Mouse (Mus musculus): ENCODE data around the gene Kat8. TPM values are rescaled to one million over a fixed set of nuclear protein-coding genes. Genes with fewer than 3 reads are reported as not detected.

The Kat8 gene
- polyA plus RNA-seq, 1 experiment: 0.44 TPM

DNA sequence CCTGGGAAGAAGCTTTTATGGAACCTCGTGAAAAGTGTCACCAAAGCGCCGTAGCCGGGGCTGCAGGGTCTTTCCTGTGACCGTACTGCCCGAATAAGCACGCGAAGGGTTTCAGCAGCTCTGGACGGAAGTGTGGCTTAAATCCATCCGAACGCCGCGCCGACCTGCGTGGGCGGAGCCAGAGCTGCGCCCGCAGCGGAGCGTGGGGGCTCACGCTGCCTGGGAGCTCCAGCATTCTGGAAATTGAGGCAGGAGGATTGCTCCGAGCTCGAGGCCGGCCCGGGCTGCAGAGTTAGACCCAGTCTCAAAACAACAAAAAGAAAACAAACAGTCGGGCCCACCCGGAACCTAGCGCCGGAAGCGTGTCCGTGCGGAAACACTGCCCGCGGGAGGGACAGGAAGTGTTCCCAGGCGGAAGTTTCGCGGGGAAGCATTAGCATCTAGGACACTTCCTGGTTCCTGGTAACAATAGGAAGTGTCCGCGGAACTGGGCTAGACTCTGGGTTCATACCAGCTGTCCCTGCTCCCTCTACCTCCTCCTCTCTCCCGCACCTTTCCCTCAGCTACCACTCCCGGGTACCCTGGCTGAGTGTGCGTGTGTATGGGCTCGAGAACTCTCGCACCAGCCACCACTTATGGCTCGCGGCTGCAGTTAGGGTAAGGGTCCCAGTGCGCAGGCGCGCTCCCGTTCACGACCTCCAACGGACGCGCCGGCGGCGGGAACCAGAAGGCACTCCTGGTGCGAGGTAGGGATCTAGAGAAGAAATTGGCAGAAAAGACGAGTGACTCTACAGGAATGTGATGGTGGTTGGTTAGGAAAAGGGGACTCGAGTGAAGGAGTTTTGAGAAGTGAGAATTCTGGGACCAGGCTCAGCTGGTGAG, 35.6 kb upstream of the Kat8 start, which contains the start of gene Zfp668:
TSS of gene Zfp668 (minus strand) at position 362 of the 882 bp plus-strand sequence.
- peaks cover 43% of the 10 kb centered on the region for H3K4me1 ChIP-seq (ENCODE audit: control insufficient read depth)
- H3K4me3 ChIP-seq (replicated peaks): peak within 1 kb of the TSS; percentile 99
- peaks cover 4% of the 10 kb centered on the region; the same call in 1 of the 2 replicates for H3K27me3 ChIP-seq (ENCODE audit: control insufficient read depth)
- peaks cover 42% of the 10 kb centered on the region for H3K9me3 ChIP-seq (ENCODE audit: control insufficient read depth, low read length)
- TF ChIP-seq GATA1 (IDR thresholded peaks at IDR 0.05; ENCODE audit: low read length) (no peak), TAL1 (IDR thresholded peaks at IDR 0.05; ENCODE audit: low read length) (no peak)
- H3K36me3 ChIP-seq (ENCODE audit: control insufficient read depth): peaks cover 70% of the 10 kb centered on the region

DNA sequence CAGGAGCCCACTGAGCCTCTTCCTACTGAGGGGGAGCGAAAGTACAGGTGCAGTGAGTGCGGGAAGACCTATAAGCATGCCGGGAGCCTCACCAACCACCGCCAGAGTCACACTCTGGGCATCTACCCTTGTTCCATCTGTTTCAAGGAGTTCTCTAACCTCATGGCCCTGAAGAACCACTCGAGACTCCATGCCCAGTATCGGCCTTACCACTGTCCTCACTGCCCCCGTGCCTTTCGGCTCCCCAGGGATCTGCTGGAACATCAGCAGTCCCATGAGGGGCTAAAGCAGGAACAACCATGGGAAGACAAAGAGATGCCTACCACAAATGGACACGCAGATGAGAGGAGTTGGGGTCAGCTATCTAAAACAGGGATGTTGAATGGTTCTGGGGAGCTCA, 33.0 kb upstream of the Kat8 start:
- peaks cover 37% of the 10 kb centered on the region for H3K4me1 ChIP-seq (ENCODE audit: control insufficient read depth)

GRCm38 (mm10) chr7:127880431-127880830, 31.9 kb upstream of the Kat8 start:
- H3K36me3 ChIP-seq (ENCODE audit: control insufficient read depth): peaks cover 80% of the 10 kb centered on the region
- peaks cover 64% of the 10 kb centered on the region for H3K9me3 ChIP-seq (ENCODE audit: control insufficient read depth, low read length)

More for the DNA sequence above, 33.0 kb upstream of the Kat8 start:
- peaks cover 4% of the 10 kb centered on the region; the same call in 1 of the 2 replicates for H3K27me3 ChIP-seq (ENCODE audit: control insufficient read depth)
- TF ChIP-seq TAL1 (IDR thresholded peaks at IDR 0.05; ENCODE audit: low read length) (no peak), GATA1 (IDR thresholded peaks at IDR 0.05; ENCODE audit: low read length) (no peak)
- H3K9me3 ChIP-seq (ENCODE audit: control insufficient read depth, low read length): peaks cover 64% of the 10 kb centered on the region
- H3K36me3 ChIP-seq (ENCODE audit: control insufficient read depth): peaks cover 73% of the 10 kb centered on the region
- H3K4me3 ChIP-seq (replicated peaks): no peak overlapping the region

DNA sequence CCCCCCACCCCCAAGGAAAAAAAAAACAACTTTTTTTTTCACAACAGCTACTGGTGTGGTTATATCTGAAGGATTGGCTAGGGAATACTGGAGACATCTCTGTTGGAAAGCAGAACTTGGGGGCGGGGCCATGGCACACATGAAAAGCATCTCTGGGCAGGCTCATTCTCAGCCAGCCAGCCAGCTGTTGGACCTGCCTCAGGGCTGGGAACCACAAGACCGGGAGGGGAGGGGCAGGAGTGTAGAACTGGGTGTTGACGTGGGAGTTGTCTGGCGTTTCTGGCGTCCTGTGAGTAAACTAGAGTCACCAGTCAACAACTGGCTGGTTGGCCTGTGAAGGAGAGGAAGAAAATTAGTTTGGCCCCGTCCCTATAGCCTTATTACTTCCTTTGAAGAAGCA, 26.4 kb upstream of the Kat8 start:
- peaks cover 29% of the 10 kb centered on the region for H3K9me3 ChIP-seq (ENCODE audit: control insufficient read depth, low read length)
- no peak overlapping the region for H3K4me3 ChIP-seq (replicated peaks)
- H3K36me3 ChIP-seq (ENCODE audit: control insufficient read depth): peaks cover 98% of the 10 kb centered on the region
- no peaks in the 10 kb centered on the region; the same call in 1 of the 2 replicates for H3K27me3 ChIP-seq (ENCODE audit: control insufficient read depth)
- peaks cover 34% of the 10 kb centered on the region for H3K4me1 ChIP-seq (ENCODE audit: control insufficient read depth)
- TF ChIP-seq TAL1 (IDR thresholded peaks at IDR 0.05; ENCODE audit: low read length): no peak
- TF ChIP-seq GATA1 (IDR thresholded peaks at IDR 0.05; ENCODE audit: low read length): no peak

More at GRCm38 (mm10) chr7:127880431-127880830, 31.9 kb upstream of the Kat8 start:
- H3K27me3 ChIP-seq (ENCODE audit: control insufficient read depth): peaks cover 4% of the 10 kb centered on the region; the same call in 1 of the 2 replicates
- TF ChIP-seq TAL1 (IDR thresholded peaks at IDR 0.05; ENCODE audit: low read length) (no peak), GATA1 (IDR thresholded peaks at IDR 0.05; ENCODE audit: low read length) (no peak)
- peaks cover 33% of the 10 kb centered on the region for H3K4me1 ChIP-seq (ENCODE audit: control insufficient read depth)
- no peak overlapping the region for H3K4me3 ChIP-seq (replicated peaks)

GRCm38 (mm10) chr7:127886551-127886950, 25.8 kb upstream of the Kat8 start:
- no peak overlapping the region for H3K4me3 ChIP-seq (replicated peaks)
- no peaks in the 10 kb centered on the region; the same call in 1 of the 2 replicates for H3K27me3 ChIP-seq (ENCODE audit: control insufficient read depth)
- peaks cover 34% of the 10 kb centered on the region for H3K4me1 ChIP-seq (ENCODE audit: control insufficient read depth)

DNA sequence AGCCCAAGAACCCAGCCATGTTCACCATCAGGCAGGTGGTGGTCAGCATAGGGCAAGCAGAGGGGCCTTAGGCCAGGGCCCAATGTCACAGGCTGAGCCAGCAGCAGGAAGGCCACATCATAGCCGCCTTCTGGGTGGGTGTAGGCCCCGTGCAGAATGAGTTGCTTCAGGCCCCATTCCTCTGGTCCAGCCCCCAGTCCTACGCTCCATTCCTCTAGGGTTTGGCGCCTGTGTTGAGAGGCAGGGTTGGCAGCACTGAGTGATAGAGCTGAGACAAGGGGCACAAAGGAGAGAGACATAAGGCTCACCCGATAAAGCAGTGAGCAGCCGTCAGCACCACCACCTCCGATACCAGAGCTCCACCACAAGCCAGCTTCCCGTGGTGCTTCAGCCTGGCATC, 25.1 kb upstream of the Kat8 start:
- TF ChIP-seq GATA1 (IDR thresholded peaks at IDR 0.05; ENCODE audit: low read length): no peak
- no peak for TF ChIP-seq TAL1 (IDR thresholded peaks at IDR 0.05; ENCODE audit: low read length)
- Histone ChIP-seq H3K27me3 (ENCODE audit: control insufficient read depth) (no peaks in the 10 kb centered on the region; the same call in 1 of the 2 replicates), H3K36me3 (ENCODE audit: control insufficient read depth) (peaks cover 94% of the 10 kb centered on the region), H3K4me1 (ENCODE audit: control insufficient read depth) (peaks cover 34% of the 10 kb centered on the region), H3K9me3 (ENCODE audit: control insufficient read depth, low read length) (peaks cover 17% of the 10 kb centered on the region), H3K4me3 (replicated peaks) (no peak overlapping the region)

More at GRCm38 (mm10) chr7:127886551-127886950, 25.8 kb upstream of the Kat8 start:
- peaks cover 23% of the 10 kb centered on the region for H3K9me3 ChIP-seq (ENCODE audit: control insufficient read depth, low read length)
- peaks cover 96% of the 10 kb centered on the region for H3K36me3 ChIP-seq (ENCODE audit: control insufficient read depth)
- TF ChIP-seq TAL1 (IDR thresholded peaks at IDR 0.05; ENCODE audit: low read length) (no peak), GATA1 (IDR thresholded peaks at IDR 0.05; ENCODE audit: low read length) (no peak)

DNA sequence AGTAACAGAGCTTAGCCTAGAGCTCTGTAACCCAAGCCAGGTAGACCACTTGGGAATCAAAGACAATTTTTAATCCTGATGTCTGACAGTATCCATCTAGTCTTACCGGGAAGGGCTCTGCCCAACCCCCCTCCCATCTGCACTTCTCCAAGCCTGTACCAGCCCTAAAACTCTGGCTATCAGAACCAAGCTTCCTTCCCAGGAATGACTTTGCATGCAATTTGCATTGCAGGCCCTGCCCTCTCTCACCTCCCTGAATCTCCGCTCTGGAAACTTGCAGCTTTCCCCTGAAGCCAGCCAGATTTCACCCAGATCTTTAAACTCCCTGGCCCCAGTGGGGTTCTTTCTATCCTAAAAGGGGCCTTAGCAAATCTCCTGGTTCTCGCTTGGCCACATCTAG, 24.5 kb upstream of the Kat8 start:
- H3K4me1 ChIP-seq (ENCODE audit: control insufficient read depth): peaks cover 32% of the 10 kb centered on the region
- H3K4me3 ChIP-seq (replicated peaks): no peak overlapping the region
- H3K9me3 ChIP-seq (ENCODE audit: control insufficient read depth, low read length): peaks cover 11% of the 10 kb centered on the region
- no peak for TF ChIP-seq TAL1 (IDR thresholded peaks at IDR 0.05; ENCODE audit: low read length)
- TF ChIP-seq GATA1 (IDR thresholded peaks at IDR 0.05; ENCODE audit: low read length): no peak
- H3K27me3 ChIP-seq (ENCODE audit: control insufficient read depth): no peaks in the 10 kb centered on the region
- peaks cover 94% of the 10 kb centered on the region for H3K36me3 ChIP-seq (ENCODE audit: control insufficient read depth)

- peaks cover under 1% of the 10 kb centered on the region; the same call in 1 of the 2 replicates for H3K9me3 ChIP-seq (ENCODE audit: control insufficient read depth, low read length)
- no peak overlapping the region for H3K4me3 ChIP-seq (replicated peaks)
- no peaks in the 10 kb centered on the region for H3K27me3 ChIP-seq (ENCODE audit: control insufficient read depth)
- no peak for TF ChIP-seq TAL1 (IDR thresholded peaks at IDR 0.05; ENCODE audit: low read length)
- no peak for TF ChIP-seq GATA1 (IDR thresholded peaks at IDR 0.05; ENCODE audit: low read length)
- peaks cover 90% of the 10 kb centered on the region for H3K36me3 ChIP-seq (ENCODE audit: control insufficient read depth)
- H3K4me1 ChIP-seq (ENCODE audit: control insufficient read depth): peaks cover 25% of the 10 kb centered on the region
Observed at GRCm38 (mm10) chr7:127888821-127889220, 23.5 kb upstream of the Kat8 start.

- no peaks in the 10 kb centered on the region for H3K9me3 ChIP-seq (ENCODE audit: control insufficient read depth, low read length)
- TF ChIP-seq GATA1 (IDR thresholded peaks at IDR 0.05; ENCODE audit: low read length): no peak
- no peak for TF ChIP-seq TAL1 (IDR thresholded peaks at IDR 0.05; ENCODE audit: low read length)
- no peaks in the 10 kb centered on the region for H3K27me3 ChIP-seq (ENCODE audit: control insufficient read depth)
- no peak within 1 kb of the TSS for H3K4me3 ChIP-seq (replicated peaks)
- H3K4me1 ChIP-seq (ENCODE audit: control insufficient read depth): peaks cover 28% of the 10 kb centered on the region
- peaks cover 72% of the 10 kb centered on the region for H3K36me3 ChIP-seq (ENCODE audit: control insufficient read depth)
Observed at GRCm38 (mm10) chr7:127890798-127891197, 21.5 kb upstream of the Kat8 start, which contains the start of gene Prss53. Prss53 (minus strand) TSS chr7:127890970.
